Mouse (Mus musculus): ENCODE data around the gene Larp4b.

The Larp4b gene

DNA sequence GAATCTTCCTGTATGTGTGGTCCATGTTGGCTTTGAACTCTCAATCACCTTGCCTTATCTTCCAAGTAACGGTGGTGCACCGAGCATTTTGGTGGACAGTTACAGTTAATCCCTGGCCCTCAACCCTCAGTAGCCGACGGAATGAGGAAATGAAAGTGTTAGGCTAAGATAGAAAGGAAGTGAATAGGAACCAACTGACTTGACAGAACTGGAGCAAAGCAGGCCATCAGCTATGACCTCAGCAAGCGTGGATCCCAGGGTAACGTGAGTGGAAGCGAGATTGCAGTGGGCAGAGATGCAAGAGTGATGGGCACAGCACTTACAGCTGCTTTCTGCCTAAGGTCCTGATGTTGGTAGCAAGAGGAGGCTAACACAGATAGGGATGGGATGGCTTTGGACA is 31.5 kb downstream of the Larp4b start:
- no peak for DNase-seq (ENCODE audit: low spot score)

DNA sequence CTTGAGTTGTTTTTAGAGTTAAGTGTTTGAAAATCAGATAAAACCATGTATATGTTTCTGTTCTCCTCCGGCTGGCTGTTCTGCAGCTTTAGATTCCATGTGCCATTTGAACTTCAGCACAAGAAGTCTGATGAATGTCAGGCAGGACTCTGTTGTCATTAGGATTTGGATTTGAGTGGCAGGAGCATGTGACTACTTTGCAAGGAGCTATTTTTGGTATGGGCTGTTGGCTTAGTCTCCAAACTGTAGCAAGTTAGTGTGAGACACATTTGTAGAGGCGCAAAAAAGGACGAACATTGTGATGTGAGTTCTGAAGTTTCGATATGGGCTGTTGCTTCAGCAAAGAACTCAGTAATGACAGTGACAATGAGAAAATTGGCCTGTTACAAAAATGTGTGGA is 34.0 kb downstream of the Larp4b start:
- DNase-seq (ENCODE audit: low spot score): no peak

DNA sequence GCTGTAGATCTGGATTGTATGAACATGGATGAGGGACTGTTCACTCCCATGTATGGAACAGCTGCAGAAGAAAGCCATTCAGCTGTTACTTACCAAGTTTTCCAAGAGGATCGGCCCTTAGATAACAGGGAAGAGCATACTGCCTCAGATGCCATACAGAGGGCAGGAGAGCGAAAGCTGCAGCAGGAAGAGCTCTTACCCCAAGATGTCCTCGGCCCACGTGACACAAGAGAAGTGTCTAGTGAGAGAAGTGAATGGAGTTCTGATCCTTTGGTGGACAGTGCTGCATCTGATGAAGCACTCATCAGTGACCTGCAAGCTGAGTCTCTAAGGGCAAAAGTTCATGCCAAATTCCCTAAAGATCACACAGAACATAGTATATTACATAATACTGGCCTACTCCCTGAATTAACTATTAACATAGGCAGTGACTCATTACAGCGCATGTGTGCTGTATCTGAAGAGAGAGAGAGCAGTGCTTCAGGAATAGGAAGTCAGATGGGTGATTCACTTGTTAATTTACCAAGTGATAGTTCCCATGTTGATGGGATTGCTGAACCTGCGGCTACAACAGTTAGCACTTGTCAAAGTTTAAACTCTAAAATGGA is 35.1 kb downstream of the Larp4b start:
- no peak for DNase-seq (ENCODE audit: low spot score)

DNA sequence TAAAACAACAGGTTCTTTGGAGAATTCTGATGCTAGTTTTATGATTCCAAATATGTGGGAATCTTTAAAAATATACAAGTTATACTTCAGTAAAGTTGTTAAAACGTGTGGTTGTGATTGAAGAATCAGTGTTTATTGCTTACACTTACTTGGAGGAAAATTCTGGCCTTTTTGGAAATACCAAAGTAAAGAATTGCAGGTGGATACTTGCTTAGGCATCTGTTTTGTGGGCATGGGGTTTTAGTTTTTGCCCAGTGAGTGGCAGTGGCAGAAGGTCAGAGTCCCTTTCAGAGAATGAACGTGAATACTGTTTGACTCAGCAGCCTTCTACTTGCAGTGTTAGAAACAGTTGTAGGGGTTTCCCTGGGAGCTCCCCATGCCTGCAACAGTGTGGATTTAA is 40.7 kb downstream of the Larp4b start:
- DNase-seq (ENCODE audit: low spot score): no peak

DNA sequence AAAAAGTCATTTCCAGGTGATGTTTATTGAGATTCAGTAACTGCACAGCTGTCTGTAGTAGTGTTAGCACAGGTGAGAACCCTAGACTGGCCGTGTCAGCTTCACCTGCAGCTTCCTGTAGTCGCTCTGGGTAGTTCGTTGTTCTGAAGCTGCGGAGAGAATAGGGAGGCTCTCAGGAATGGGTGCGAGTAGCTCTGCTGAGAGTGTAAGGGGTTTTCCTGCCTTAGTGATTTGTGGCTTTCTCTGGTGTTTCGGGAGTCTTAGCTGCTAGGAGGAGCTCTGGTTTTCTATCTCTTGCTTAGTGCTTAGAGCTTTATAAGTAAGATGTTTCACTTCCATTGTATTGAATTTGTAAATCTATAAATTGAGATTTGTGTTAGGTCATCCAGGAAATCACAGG is 42.4 kb downstream of the Larp4b start:
- no peak for DNase-seq (ENCODE audit: low spot score)

DNA sequence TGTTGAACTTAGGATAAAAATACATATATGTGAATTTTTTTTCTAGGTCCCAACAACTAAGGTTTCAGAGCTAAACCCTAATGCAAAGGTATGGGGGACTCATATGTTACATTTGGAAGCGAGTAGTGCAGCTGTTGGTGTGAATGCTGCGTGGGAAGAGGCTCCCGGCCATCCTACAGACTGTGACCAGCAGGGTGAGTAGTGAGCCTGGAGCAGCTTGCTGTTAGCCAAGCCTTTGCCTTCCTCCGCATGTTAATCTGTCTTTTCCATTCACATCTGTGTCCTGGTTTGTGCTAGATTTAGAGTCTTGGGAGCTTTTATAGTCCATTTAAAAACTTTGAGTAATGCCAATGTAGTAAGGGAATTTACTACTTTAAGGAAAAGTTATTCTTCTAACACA is 43.1 kb downstream of the Larp4b start:
- no peak for DNase-seq (ENCODE audit: low spot score)

DNA sequence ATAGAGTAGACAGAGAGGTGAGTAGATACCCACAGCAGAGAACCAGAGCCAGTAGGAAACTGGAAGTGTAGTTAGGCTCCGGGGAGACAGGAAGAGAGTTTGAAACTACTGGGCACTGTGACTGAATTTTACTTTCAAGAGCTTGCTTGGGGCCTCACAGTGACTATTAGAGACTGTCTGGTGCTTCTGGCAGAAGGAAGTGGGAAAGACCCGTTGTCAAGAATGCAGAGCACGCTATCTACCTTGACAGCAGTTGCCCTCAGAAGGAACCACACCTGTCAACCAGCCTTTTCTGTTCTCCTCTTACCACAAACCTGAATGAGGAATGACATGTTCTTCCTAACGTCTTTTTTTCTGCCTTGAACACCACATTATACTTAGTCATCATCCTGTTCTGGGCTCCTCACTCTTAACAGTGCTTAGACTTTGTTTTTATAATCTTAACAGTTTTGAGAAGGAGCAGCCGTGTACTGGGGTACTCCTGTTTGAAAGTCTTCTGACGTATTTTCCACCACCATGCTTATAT is 45.8 kb downstream of the Larp4b start:
- no peak for DNase-seq (ENCODE audit: low spot score)

DNA sequence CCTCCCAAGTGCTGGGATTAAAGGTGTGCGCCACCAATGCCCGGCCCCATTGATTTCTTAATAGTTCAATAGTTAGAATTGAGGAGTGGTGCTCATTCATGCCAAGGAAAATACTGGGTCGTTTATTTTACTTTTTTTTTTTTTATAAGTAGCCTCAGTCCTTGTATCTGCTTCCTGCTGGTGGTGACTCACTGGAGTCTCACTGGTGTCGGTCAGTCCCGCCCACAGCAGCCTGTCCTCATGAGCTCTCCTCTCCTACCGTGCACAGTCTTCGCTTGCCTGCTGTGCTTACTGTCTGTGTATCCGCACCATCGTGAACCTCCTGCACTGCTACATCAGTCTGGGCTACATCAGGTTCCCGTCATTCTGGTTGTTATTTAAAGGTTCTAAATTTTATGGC is 46.5 kb downstream of the Larp4b start:
- DNase-seq (ENCODE audit: low spot score): no peak

DNA sequence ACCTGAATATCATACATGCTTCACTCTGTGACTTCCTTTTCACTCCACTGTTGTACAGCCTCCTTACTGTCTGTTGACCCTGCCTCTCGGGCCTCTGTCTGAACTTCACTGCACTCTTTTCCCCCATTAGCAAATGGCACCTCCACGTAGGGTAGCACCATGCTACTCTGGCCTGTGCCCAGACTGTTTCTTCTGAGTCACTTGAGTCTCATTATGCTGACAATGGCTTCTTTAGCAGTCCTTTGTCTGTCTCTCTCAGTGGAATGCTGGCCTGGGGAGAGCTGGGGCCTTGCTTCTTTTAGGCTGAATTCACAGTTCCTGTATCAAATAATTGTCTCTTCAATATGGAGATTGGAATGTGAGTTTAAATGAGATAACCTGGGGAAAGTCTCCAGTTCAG is 48.7 kb downstream of the Larp4b start:
- DNase-seq (ENCODE audit: low spot score): no peak

DNA sequence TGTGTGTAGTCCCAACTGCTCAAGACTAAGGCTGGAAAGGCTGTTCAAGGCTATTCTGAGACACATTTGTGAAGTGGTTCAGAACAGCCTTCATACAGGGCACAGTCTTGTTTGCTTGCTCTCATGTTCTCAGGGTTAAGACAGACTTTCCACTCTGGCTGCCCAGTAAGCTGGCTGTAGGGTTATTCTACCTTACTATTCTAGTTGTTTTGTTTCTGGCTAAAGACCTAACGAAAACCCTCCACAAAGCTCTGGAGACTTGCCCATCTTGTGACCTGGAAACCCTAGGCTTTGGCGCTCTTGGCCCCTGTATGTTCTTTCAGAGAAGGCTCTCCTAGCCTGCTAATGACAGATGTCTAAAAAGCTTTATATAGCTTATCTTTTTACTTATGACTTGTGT is 55.1 kb downstream of the Larp4b start:
- no peak for DNase-seq (ENCODE audit: low spot score)

DNA sequence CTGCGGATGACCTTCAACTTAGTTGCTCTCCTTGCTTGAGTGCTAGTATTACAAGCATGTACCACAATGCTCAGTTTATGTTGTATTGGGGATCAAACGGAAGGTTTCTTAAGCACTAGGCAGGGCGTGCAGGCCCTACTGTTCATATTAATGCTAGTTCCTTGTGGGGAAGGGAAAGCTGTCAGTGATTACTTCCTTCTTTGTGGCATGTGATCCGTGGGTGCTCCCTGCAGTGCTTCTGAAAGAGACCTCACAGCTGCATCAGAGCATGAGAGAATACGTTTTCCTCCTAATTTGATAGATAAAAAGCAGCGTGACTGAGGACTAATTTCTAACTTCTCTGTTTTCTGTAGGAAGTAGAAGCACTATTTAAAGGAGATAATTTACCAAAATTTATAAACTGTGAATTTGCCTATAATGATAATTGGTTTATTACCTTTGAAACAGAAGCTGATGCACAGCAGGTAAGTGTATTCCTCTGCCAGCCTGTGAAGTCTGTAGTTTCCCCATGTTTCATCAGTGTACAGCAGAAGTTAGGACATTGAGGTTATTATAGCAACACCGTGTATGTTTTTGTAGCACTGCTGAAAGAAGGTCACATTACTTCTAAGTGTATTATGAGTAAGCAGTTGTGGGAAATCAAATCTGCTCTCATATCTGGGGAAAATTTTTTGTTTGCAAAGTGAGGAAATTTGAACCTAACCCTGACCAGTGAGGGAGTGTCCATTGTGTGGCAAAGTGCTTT is 56.0 kb downstream of the Larp4b start:
- DNase-seq (ENCODE audit: low spot score): no peak

DNA sequence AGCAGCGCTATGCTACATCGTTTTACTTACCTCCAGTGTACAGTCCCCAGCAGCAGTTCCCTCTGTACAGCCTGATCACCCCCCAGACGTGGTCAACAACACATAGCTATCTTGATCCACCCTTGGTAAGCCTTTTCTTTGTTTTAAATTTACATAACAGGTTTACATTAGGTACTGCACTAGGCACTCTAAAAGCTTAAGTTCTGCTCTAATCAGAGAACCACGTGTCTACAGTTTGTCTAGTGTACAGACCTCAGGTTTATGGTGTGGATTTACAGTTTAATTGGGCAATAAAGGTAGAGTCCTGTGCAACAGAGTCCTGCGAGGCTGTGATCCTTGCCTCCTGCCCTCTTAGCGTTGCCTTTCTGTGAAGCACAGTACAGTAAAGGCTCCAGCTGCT is 57.4 kb downstream of the Larp4b start:
- no peak for DNase-seq (ENCODE audit: low spot score)

DNA sequence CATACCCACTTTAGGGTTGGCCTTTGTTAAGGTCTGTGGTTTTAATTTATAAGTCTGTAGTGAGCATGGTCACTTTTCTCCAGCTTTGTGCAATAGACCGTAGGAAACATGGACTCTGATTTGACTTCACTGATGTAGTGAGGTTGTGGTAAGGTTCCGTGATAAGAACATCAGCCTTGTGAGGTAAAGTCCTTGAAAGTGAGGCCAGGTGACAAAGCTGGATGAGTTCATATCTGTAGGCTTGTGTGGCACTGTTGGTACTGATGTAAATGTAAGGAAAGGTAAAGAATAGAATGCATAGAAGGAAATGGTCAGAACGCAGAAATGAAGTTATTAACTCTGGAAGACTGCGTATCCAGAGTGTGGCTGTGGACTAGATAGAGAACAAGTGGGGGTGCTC is 57.9 kb downstream of the Larp4b start:
- DNase-seq (ENCODE audit: low spot score): no peak

DNA sequence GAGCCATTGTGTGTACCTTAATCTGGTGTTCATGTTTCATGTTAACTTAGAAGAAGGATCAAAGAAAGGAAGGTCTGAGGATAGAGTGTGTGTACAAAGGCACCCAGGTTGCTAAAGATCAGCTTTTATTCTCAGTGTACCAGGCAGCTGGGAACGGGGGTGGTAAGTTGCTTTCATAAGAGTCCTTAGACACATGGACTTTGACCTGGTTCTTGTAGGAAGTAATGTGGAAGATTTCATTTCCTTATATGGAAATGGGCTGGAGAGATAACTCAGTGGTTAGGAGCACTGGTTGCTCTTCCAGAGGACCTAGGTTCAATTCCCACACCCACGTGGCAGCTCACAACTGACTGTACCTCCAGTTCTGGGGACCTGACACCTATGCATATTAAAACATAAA is 58.6 kb downstream of the Larp4b start:
- no peak for DNase-seq (ENCODE audit: low spot score)

DNA sequence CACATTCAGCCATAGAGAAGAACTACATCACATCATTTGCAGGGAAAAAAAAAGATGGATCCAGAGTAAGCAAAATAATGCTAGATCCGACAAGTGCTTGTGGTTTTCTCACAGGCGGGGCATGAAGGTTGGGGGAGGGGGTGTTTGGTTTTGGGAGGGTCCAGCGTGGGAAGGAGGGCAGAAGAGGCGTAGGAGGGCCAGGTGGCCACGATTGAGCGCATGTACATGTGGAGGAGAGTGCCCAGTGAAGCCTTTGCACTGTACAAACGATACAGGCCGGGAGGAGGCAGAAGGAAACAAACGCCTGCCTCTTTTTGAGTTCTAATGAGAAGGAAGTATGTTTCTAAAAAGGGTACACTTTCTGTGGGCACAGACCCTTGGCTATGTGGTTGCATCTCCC is 60.1 kb downstream of the Larp4b start:
- DNase-seq (ENCODE audit: low spot score): no peak

DNA sequence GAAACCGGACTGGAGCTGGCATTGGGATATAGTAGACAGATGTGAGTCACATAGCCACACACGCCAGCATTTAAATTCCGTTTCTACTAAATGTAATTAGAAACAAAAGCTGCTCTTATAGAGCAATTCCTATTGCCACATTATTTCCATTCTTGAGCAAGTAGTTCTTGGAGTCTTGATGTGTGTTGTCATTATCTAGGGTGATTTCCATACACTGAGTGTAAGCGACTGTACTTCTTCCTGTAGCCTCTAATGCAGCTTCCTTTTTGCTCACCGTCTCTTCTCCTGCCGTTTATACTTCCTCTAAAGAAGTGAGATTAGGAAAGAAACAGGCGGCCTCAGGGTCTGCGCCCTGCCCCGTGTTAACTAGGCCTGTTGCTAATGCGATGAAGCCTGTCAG is 65.6 kb downstream of the Larp4b start:
- DNase-seq (ENCODE audit: low spot score): no peak

DNA sequence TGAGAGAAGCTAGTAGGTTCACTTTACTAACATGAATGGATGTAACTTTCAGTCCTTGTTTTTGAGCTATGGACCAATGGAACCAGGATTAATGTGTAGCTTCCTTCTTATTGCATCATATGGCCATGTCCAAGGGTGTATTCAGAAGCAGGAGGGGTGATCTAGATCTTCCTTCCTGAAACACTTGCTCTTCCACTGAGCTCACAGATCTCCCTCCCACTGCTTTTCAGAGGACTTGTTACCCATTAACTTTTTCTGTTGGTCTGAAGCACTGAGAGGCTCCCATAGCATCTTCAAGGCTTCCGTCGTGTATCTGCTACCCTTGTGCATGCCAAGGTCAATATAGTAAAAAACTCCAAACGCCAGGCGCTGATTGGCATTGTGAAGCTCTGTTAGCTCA is 69.2 kb downstream of the Larp4b start:
- no peak for DNase-seq (ENCODE audit: low spot score)

DNA sequence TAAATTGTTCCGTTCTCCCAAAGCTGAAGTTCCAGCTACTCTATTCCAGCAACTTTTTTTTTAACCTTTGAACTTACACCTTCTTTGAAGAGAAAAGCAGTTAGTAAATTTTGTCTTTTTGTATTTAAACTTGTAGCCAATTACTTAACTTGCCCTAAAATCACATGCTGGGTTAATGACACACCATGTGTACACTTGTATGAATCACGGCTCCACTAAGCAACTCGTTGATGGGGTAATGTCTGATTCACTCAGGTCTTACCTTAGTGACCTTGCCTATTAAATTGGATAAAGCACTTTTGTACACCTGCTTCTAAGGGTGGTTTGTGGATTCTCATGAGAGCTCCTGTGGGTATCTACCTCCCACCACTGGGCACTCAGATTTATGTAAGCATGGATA is 74.2 kb downstream of the Larp4b start:
- DNase-seq (ENCODE audit: low spot score): no peak

DNA sequence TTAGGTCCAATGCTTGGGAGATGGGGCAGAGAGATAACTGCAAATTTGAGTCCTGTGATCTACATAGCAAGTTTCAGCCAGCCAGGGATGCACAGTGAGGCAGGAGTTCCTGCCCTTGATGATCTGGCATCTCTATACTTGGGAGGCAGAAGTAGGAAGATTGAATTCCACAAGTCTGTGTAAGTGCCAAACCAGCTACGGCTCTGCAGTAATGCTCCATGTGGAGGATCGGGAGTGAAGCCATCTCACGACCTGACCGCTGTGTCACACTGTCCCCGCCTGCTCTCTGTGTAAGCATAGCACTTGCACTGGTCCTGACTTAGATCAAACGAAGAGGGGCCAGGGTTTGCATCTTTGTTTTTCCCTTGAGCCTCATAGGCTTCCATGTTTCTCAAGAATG is 75.9 kb downstream of the Larp4b start:
- DNase-seq (ENCODE audit: low spot score): no peak

DNA sequence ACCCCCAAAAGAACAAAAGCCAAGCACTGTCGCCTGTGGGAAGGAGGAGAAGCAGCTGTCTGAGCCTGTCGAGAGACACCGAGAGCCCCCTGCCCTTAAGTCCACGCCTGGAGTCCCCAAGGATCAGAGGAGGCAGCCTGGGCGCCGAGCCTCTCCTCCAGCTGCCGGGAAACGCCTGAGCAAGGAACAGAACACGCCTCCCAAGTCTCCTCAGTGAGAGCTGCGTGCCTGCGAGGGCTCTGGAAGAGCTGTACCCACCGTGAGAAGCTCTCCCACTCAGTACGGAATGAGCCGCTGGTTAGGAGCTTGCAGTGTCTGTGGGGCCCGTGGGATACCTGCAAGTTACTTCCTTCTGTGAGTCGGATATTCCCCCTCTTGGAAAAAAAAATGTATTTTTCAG is 77.0 kb downstream of the Larp4b start:
- no peak for DNase-seq (ENCODE audit: low spot score)

DNA sequence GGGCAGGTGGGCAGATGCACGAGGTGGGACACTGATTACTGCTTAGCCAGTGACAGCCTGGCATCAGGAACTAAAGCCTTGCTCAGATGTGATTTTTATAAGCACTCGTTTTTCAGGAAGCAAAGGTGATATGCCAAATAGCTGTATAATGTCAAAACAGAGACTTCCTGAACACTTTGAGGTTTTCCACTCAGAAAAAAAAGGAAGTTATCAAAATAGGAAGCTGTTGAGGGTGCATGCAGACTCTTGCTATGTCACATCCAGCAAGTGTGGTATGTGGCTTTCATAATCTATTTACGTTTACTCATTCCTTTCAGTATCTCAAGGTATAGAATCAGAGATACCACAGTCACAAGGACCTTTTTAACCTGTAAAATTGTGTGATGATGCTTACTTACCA is 79.7 kb downstream of the Larp4b start:
- DNase-seq (ENCODE audit: low spot score): no peak

DNA sequence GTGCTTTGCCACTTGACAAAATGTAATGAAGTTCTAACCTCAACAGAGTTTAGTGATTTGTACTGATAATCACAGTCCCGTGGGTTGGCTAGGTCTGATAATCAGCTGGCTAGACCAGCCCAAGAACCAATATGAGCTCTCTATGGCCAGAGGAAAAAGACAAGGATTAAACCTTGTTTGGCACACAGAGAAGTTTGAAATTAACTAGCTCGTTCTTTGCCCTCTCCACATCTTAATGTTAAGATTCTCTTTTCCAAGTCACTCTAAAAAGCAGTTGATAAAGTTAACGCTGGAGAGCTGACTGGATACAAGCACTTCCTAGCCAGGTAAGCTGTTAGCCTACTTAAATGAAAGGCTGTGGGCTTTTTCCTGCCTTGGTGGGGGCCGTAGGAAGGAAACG is 81.5 kb downstream of the Larp4b start:
- no peak for DNase-seq (ENCODE audit: low spot score)

DNA sequence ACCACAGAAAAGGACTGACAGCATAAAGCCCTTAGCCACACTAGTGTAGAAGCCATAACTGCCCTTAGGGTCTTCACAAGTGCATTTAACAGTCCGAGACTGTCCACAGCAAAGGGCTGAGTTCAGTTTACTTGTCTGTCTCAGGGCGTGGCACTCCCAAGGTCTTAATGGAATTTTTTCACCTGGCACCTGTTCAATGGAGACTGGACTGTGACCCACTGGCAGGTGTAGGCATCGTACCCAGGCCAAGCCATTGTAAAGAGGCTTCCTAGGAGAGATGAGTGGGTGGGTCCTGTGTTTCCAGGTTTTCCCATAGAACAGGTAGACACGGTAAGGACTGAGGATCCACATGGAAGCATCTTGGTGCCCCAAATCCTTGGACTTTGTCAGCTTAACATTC is 84.6 kb downstream of the Larp4b start:
- DNase-seq (ENCODE audit: low spot score): no peak

DNA sequence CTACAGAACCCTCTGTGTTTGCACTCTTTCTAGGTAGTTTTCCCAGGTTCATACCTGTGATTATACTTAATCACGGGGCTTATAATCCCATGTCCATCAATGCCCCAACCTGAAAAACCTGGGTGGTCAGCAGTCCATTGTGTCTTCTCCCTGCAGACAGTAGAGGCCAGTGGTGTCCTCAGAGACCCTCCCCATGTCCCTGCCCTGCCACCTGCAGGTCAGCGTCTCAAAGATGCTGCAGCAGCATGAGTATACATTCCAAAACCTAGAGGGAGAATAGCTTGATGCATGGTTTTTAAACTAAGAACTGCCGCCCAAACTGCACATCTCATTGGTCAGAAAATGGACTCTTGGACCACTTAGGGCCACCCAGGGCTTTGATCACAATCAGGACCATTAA is 85.0 kb downstream of the Larp4b start:
- no peak for DNase-seq (ENCODE audit: low spot score)

All from ovary, postnatal 14 days (tissue).